Comparison of ENCODE assay signal across 2 mouse cellular contexts in genomic region chr1:172482518-172483360, GRCm38 (mm10).
TF ChIP-seq lines count a peak whose summit lies in the region.

No protein-coding gene starts in this region.

TF ChIP-seq in C2C12, 6 proteins besides CTCF, POLR2A, EP300 and RAD21 (continued from another document):
- TF ChIP-seq MYOD1 (IDR thresholded peaks at IDR 0.05; ENCODE audit: control insufficient read depth, insufficient read length, low read depth): no peak
- TF ChIP-seq MAX (IDR thresholded peaks at IDR 0.05): no peak
- no peak for TF ChIP-seq MYOG (IDR thresholded peaks at IDR 0.05; ENCODE audit: control insufficient read depth, extremely low read depth, insufficient read length)
- no peak for TF ChIP-seq USF1 (IDR thresholded peaks at IDR 0.05; ENCODE audit: low read depth)

TF ChIP-seq in ES-E14, 5 proteins besides CTCF, POLR2A, EP300 and RAD21 (continued from another document):
- TF ChIP-seq HCFC1 (IDR thresholded peaks at IDR 0.05; ENCODE audit: borderline replicate concordance, insufficient read depth, low read length): no peak
- no peak for TF ChIP-seq ZNF384 (IDR thresholded peaks at IDR 0.05; ENCODE audit: low read depth, low read length)
- TF ChIP-seq MAFK (IDR thresholded peaks at IDR 0.05; ENCODE audit: insufficient read depth, low read depth, low read length): no peak
- TF ChIP-seq ZC3H11A (IDR thresholded peaks at IDR 0.05; ENCODE audit: borderline replicate concordance, low read depth, low read length): no peak
